Mouse (Mus musculus) megakaryocyte, embryonic 14.5 days (primary cell): ENCODE data around the gene Rhbdd2.

ENCODE experiments used
- FLI1 ChIP-seq: IDR thresholded peaks from 2 replicates; pipeline ENCODE4 v1.6.1; 2012; ENCODE audit warnings: low read length, inconsistent platforms, mixed read lengths
- GATA1 ChIP-seq: IDR thresholded peaks from 3 replicates; pipeline ENCODE4 v1.6.1; 2012; ENCODE audit warnings: mixed read lengths, low read length, inconsistent platforms, borderline replicate concordance

- TF ChIP-seq GATA1 (no peak), FLI1 (no peak)
Observed at GRCm38 (mm10) chr5:135659956-135660355, 27.5 kb downstream of the Rhbdd2 start.
